ENCODE assay signal across 19 mouse cellular contexts in genomic region chr16:43335824-43336215, GRCm38 (mm10).
DNase-seq lines count a peak whose midpoint lies in the region; ATAC-seq and TF ChIP-seq lines count a peak whose summit lies in the region.
"Had no signal": no experiment of that assay in that cellular context is flagged by ENCODE, and none has a peak within 500 bp of the region (broad histone marks: within the 10 kb centered on the region; RNA-seq: fewer than 3 reads in every experiment).

No protein-coding gene starts in this region.

- H3K9ac ChIP-seq in heart, embryonic 16.5 days (ENCODE audit: low read length), result no peak overlapping the region
- H3K9ac ChIP-seq in kidney, postnatal 0 days (ENCODE audit: low read depth, low read length), result no peak overlapping the region
- H3K9ac ChIP-seq: heart, embryonic 13.5 days; lung, embryonic 15.5 days; midbrain, embryonic 13.5 days; neural tube, embryonic 13.5 days had no signal

- TF ChIP-seq CTCF in layer of hippocampus, adult 2 months (conservative IDR thresholded peaks at IDR 0.05), result no peak
- TF ChIP-seq CTCF in kidney, postnatal 0 days (IDR thresholded peaks at IDR 0.05; ENCODE audit: low read depth), result no peak

- no peak overlapping the region for H3K4me2 ChIP-seq in heart, embryonic 16.5 days (ENCODE audit: low read depth, low read length)
- no peak overlapping the region for H3K4me2 ChIP-seq in kidney, postnatal 0 days (ENCODE audit: low read length)
- H3K4me2 ChIP-seq: heart, embryonic 13.5 days; liver, embryonic 11.5 days; lung, embryonic 15.5 days; midbrain, embryonic 13.5 days; neural tube, embryonic 13.5 days had no signal

- no peaks in the 10 kb centered on the region for H3K27me3 ChIP-seq in heart, embryonic 16.5 days (ENCODE audit: control insufficient read depth, insufficient read depth, low read length)
- no peaks in the 10 kb centered on the region for H3K27me3 ChIP-seq in kidney, postnatal 0 days (ENCODE audit: insufficient read depth, low read length)
- H3K27me3 ChIP-seq in midbrain, embryonic 10.5 days (ENCODE audit: low read depth, poor library complexity, severe bottlenecking), result no peaks in the 10 kb centered on the region
- H3K27me3 ChIP-seq: heart, embryonic 13.5 days; lung, embryonic 15.5 days; midbrain, embryonic 13.5 days; neural tube, embryonic 13.5 days had no signal

- no peak for ATAC-seq in heart, embryonic 16.5 days (replicated peaks; ENCODE audit: extremely low read depth, insufficient read depth, low FRiP score)
- ATAC-seq in kidney, postnatal 0 days (replicated peaks; ENCODE audit: low FRiP score, low read depth), result no peak
- ATAC-seq: forebrain, postnatal 0 days; midbrain, embryonic 13.5 days had no signal

- H3K27ac ChIP-seq in heart, embryonic 16.5 days (ENCODE audit: low read length), result 0 out of 2 replicates have a peak overlapping the region, but pooled peaks have one; percentile 31
- H3K27ac ChIP-seq in layer of hippocampus, adult 2 months, result peak overlapping the region; percentile 84
- peak overlapping the region; percentile 89 for H3K27ac ChIP-seq in brown adipose tissue, adult 24 weeks (replicated peaks; ENCODE audit: low read depth, low read length)
- H3K27ac ChIP-seq in kidney, postnatal 0 days, result peak overlapping the region; percentile 76
- H3K27ac ChIP-seq in midbrain, embryonic 10.5 days (replicated peaks), result no peak overlapping the region
- H3K27ac ChIP-seq: forebrain, embryonic 10.5 days; midbrain, embryonic 13.5 days; neural tube, embryonic 13.5 days had no signal

- intact Hi-C loops in heart, postnatal 10 days (cut with DNase I), result no loop called here

- 86% methylated on average over 4 of the region's 4 CpGs for WGBS in heart, embryonic 16.5 days
- 69% methylated on average over 4 of the region's 4 CpGs for WGBS in kidney, postnatal 0 days
- WGBS in midbrain, embryonic 10.5 days, result 92% methylated on average over 4 of the region's 4 CpGs

- DNase-seq in heart, postnatal 10 days, result no peak
- no peak for DNase-seq in layer of hippocampus, adult 2 months (ENCODE audit: low spot score in 2 of 2)
- DNase-seq in layer of hippocampus, adult 8-10 months (ENCODE audit: low spot score in 2 of 2), result no peak
- no peak for DNase-seq in kidney, postnatal 0 days (ENCODE audit: low spot score)
- DNase-seq in cerebellum, adult 11-12 months, result no peak
- DNase-seq in midbrain, embryonic 10.5 days (ENCODE audit: low spot score), result no peak
- DNase-seq: adrenal gland, postnatal 25 days; cerebellum, postnatal 36 days; forebrain, postnatal 0 days; left cerebral cortex, postnatal 4 days; thymus, postnatal 14 days had no signal

- no peaks in the 10 kb centered on the region for H3K9me3 ChIP-seq in heart, embryonic 16.5 days (replicated peaks; ENCODE audit: control insufficient read depth, low read length)
- H3K9me3 ChIP-seq in kidney, postnatal 0 days (replicated peaks; ENCODE audit: low read length), result no peaks in the 10 kb centered on the region
- no peaks in the 10 kb centered on the region for H3K9me3 ChIP-seq in midbrain, embryonic 10.5 days (replicated peaks)
- H3K9me3 ChIP-seq: forebrain, embryonic 10.5 days; heart, embryonic 13.5 days; lung, embryonic 15.5 days; midbrain, embryonic 13.5 days; neural tube, embryonic 13.5 days had no signal

- peaks cover 8% of the 10 kb centered on the region for H3K4me1 ChIP-seq in heart, embryonic 16.5 days (ENCODE audit: control insufficient read depth, insufficient read depth, low read length)
- H3K4me1 ChIP-seq in brown adipose tissue, adult 24 weeks (ENCODE audit: control insufficient read depth, insufficient read depth, insufficient read length, low read length), result peaks cover 1% of the 10 kb centered on the region; the same call in 1 of the 2 replicates
- no peaks in the 10 kb centered on the region for H3K4me1 ChIP-seq in kidney, postnatal 0 days (replicated peaks; ENCODE audit: insufficient read depth, low read length)
- H3K4me1 ChIP-seq in midbrain, embryonic 10.5 days, result peaks cover 18% of the 10 kb centered on the region

- no peak overlapping the region for H3K4me3 ChIP-seq in heart, embryonic 16.5 days (ENCODE audit: low read length)
- H3K4me3 ChIP-seq in layer of hippocampus, adult 2 months, result no peak overlapping the region
- H3K4me3 ChIP-seq in brown adipose tissue, adult 24 weeks (ENCODE audit: insufficient read depth, low read depth, low read length), result no peak overlapping the region
- no peak overlapping the region for H3K4me3 ChIP-seq in kidney, postnatal 0 days (replicated peaks; ENCODE audit: low read depth, low read length)
- H3K4me3 ChIP-seq in midbrain, embryonic 10.5 days, result no peak overlapping the region
- H3K4me3 ChIP-seq: forebrain, embryonic 10.5 days; heart, embryonic 13.5 days; lung, embryonic 15.5 days; midbrain, embryonic 13.5 days; neural tube, embryonic 13.5 days had no signal

- H3K36me3 ChIP-seq in heart, embryonic 16.5 days (ENCODE audit: control insufficient read depth, insufficient read depth), result no peaks in the 10 kb centered on the region
- H3K36me3 ChIP-seq in kidney, postnatal 0 days (ENCODE audit: insufficient read depth, low read length), result no peaks in the 10 kb centered on the region
- H3K36me3 ChIP-seq in midbrain, embryonic 10.5 days, result no peaks in the 10 kb centered on the region
- H3K36me3 ChIP-seq: forebrain, embryonic 10.5 days; heart, embryonic 13.5 days; lung, embryonic 15.5 days; midbrain, embryonic 13.5 days; neural tube, embryonic 13.5 days had no signal
